Mouse (Mus musculus): ENCODE data around the gene Tuba1c.

Tuba1c gene

DNA sequence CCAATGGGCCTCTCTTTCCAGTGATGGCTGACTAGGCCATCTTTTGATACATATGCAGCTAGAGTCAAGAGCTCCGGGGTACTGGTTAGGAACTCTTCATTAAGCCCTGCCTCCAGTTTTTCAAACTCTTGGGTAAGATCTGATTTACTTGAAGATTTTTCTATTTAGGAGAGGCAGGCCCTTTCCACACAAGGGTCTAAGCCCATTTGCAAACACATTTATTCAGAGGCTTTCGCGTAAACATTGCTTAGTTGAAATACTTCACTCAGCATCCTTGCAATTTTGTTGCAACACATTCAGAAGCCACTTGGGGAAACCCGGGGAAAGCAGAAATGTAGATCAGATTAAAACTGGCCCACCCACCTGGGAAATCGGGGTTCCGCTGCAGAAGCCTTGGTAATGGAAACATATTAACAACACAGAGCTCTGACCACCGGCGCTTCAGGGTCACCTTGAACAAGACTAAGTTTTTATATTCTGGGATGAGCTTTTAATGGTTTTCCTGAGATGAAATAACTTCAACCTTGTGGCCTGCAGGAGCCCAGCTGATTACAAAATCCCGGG is 34.7 kb upstream of the Tuba1c start:
- in situ Hi-C loops (cut with MboI, MseI) = loop anchor here (5.0 kb wide), 2 partner anchors 38 to 98 kb away; partner anchors contain the start of gene Dhh (in 1 of the 2)

DNA sequence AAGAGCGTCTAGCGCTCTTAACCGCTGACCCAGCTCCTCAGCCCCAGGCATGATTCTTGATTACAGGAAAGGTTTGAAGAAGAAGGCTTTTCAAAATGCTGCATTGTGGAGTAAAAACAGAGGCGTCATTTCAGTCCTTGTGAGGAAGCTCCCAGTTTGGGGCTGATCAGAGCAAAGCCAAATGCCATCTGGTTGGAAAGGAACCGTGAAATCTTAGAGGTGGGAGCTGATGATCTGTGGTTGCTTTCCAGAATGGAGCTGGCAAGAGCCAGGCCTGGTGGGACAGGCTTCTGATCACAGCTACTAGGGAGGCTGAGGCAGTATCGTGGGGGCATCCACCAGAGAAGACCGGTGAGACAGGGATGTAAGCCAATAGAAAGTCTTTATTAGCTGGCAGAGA is 32.9 kb upstream of the Tuba1c start:
- in situ Hi-C loops (cut with MboI, MseI) = loop anchor here in 1 of 2 experiments (5.0 kb wide), 1 partner anchor 100 kb away; the partner anchor contains the start of gene Dhh

DNA sequence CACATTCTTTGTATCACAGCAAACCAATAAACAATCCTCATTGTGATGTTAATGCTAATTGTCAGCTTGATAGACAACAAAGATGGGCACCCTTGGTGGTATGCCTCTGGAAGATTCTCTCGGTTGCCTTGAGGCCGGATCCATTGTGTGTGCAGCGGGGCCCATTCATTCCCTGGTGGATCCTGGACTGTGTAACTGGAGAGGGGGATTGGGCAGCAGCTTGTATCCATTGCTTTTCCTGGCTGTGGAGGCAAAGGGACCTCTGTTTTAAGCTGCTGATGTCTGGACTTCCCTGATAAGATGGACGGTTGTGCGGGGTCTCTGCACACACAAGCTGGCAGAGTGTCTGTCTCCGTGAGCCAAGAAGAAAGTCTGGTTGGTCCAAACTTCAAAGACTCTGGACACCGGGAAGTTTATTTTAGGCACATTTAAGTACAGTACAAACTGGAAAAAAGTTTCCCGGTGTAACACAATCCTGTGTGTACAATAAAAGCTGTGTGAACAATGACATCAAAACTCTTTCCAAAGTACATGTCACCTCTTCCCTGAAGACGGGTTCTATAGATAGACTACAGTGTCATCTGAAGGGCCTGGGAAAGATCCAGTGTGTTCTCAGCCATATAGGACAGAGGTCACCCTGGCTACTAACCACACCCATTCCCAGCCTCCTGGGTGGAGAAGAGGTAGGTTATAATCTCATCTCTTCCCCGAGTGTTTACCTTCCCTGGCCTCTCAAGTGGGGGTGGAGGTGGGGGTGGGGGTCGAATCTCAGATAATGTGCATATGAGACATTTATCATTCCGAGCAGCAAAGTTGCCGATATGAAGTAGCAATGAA is 31.5 kb upstream of the Tuba1c start:
- in situ Hi-C loops (cut with MboI, MseI) = loop anchor here in 1 of 2 experiments (5.0 kb wide), 1 partner anchor 101 kb away; the partner anchor contains the start of gene Dhh

DNA sequence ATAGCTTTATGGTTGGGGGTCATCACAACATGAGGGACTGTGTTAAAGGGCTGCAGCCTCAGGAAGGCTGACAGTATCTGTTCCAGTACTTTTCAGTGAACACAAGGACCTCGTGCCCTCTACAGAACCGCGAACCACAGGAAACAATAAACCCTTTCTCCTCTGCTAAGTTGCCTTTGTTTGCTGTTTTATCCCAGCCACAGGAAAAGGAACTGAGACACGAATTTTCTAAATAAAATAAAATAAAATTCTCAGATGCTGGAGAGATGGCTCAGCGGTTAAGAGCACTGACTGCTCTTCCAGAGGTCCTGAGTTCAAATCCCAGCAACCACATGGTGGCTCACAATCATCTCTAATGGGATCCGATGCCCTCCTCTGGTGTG is 30.9 kb upstream of the Tuba1c start:
- in situ Hi-C loops (cut with MboI, MseI) = loop anchor here in 1 of 2 experiments (5.0 kb wide), 1 partner anchor 101 kb away; the partner anchor contains the start of gene Dhh

DNA sequence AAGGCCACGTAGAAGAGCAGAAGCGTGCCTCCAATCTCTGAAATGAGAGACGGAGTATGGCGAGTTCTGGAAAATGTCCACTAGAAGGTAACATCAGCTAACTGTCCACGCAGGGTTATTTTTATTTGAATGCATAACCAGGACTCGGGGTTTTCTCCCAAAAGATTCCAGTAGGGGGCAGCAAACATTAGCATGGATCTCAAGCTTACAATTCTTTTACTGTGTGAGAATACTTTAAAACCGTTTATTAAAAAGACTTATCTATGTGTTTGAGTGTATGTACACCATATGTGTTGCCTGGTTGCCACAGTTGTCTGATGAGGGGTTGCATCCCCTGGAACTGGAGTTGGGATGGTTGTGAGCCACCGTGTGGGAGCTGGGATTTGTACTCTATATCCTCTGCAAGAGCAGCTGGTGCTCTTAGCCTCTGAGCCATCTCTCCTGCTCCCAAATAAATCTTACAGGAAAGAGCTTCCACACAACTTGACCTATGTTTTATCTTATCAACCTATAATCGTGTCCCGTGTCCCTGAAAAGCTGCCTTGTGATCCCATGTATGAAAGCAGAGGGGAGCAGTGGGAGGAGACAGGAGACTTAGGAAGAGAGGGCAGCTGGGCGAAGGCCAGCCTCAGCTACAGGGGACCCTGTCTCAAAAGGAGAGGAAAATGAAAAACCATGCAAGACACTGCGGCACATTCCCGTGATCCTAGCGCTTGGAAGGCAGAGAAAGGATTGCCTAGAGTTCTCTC is 29.0 kb upstream of the Tuba1c start:
- in situ Hi-C loops (cut with MboI, MseI) = no loop called here

DNA sequence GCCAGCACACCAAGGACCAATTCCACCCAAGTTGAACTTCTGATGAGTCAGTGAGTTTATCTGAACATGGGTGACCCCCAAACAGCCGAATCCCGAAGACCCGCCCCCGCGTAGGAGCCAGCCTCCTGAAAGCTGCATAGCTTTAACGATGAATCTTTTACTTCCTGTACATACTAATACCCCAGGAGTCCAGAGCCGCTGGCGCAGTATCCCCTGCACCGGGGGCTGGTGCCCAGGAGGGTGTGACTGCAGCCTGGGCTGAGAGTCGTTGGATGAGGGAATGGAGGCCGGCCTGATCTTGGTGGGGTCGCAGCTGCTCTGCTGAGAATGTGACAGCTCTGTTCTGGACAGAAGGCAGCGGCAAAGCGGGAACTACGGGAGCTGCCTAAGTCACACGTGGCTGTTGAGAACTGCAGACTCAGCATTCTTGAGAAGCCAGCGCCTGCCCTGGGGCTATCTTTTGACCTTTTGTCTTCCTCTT is 28.2 kb upstream of the Tuba1c start:
- in situ Hi-C loops (cut with MboI, MseI) = no loop called here

DNA sequence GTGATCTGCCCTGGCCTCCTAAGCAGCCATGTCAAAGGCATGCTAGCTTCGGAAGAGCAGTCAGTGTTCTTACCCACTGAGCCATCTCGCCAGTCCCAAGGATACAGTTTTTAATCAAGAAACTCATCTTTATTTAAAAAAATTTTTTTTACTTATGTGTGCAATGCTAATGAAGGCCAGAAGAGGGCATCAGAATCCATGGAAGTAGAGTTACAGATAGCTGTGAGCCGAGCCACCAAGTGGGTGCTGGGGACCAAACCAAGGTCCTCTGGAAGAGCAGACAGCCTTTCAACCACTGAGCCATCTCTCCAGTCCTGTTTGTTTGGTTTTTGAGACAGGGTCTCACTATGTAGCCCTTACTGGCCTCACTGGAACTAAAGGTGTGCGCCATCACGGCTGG is 26.1 kb upstream of the Tuba1c start:
- in situ Hi-C loops (cut with MboI, MseI) = no loop called here

DNA sequence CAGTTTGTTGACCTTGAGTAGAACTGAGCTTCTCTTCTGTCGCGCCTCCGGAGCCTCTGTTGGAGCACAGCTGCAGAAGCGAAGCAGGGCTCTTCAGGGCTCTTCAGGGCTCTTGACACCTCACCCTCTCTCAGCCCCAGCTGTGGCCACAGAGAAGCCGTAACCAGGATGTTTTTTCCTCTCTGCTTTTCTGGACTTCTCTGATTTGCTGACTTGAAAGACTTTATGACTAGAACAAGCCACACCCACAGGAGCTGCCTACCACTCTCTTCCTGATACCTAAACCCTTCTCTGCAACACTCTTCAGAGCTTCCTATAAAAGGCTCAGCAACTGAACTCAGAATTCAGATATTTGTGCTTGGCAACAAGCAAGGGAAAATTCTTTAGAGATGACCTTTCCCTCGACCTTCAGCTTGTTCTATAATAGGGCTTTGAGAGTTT is 20.9 kb upstream of the Tuba1c start:
- in situ Hi-C loops (cut with MboI, MseI) = no loop called here

DNA sequence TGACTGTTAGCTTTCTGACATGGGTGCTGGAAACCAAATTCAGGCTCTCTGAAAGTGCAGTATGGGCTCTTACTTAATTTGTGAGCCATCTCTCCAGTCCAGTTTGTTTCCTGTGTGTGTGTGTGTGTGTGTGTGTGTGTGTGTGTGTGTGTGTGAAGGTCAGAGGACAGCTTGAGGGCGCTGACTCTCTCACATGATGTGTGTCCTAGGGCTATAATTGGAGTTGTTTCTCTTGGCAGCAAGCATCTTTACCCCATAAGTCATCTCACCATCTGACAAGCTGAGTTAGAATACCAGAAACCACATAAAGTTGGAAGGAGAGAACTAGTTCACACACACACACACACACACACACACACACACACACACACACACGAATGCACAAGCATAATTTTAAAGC is 18.8 kb upstream of the Tuba1c start:
- in situ Hi-C loops (cut with MboI, MseI) = no loop called here

DNA sequence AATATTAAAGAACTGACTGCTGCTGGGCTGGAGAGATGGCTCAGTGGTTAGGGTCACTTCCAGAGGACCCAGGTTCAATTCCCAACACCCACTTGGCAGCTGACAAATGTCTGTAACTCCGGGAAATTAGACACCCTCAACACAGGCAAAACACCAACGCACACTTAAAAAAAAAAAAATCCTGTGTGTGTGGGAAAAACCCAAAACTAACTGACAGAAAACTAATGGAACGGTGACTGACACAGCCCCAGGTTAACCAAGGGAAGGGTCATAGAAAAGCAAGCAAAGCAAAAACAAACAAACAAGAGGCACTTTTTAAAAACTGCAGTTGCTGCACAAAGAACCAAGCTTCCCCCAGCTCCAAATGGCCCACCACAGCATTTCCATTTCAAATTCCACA is 17.7 kb upstream of the Tuba1c start:
- in situ Hi-C loops (cut with MboI, MseI) = no loop called here

DNA sequence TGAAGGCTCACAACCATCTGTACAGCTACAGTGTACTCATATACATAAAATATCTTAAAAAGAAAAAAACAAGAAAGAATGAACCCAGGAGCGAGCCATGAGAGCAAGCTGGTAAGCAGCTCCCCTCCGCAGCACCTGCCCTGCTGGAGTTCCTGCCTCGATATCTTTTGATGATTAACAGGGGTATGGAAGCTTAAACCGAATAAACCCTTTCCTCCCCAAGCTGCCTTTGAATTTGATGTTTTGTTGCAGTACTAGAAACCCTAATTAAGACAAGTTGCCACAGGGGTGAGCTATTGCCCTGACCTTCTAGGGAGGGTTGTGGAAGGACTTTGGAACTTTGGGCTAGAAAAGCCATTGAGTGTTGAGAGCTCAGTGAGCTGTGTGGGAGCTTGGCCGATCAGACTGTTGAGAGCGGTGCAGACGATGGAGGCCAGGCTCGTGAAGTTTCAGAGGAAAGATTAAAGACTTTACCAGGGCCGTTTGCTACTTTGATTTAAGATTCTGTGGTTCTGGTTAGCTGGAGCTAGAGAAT is 15.1 kb upstream of the Tuba1c start:
- in situ Hi-C loops (cut with MboI, MseI) = no loop called here

DNA sequence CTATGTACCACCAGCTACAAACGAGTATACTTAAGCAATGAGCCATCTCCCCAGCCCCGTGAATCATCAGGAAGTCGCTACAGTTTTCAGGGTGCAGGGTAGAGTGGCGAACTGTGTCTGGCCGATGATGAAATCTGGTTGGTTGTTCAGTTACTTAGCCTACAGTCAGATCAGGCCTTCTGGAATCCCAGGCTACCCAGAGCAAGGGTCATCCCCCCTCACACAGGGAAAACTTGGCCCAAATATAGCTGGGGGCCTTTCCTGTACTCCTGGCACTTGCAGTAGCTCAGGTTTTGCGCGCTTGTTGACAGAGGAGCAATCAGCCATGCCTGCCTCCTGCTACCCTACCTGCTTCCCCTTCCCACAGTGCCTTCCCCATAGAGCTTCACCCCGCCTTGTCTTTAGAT is 12.3 kb upstream of the Tuba1c start:
- in situ Hi-C loops (cut with MboI, MseI) = no loop called here

DNA sequence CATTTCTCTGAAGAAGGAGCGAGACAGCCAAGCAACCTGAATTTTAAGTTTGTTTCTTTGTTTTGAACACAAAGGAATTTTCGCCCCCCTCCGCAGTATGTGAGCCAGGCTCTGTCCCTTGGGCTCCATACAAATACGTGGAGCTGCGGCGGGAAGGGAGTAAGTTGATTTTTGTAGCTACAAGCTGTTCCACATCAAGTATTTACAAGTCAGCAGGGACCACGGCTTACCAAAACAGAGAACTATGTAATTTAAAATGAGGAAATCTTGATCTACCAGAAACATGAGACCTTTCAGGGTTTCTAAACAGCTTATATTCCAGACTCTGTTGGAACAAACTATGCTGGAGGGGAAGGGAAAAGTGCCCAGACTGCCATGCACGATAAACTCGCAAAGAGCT is 11.7 kb upstream of the Tuba1c start:
- in situ Hi-C loops (cut with MboI, MseI) = no loop called here

DNA sequence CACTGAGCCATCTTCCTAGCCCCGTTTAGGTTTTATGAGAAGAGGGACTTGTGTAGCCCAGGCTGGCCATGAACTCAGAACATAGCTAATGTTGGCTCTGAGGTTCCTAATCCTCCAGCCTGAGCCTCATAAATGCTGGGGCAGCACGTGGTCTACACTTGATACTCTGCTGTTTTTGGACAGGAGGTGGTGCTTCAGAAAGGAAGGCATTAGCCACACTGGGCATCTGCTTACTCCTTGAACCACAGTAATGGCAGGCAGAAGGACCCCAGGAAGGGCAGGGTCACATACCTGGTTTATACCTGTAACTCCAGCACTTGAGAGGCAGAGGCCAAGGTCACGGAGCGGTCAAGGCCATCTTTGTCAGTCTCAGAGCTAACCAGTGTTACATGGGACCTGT is 11.1 kb upstream of the Tuba1c start:
- in situ Hi-C loops (cut with MboI, MseI) = no loop called here

DNA sequence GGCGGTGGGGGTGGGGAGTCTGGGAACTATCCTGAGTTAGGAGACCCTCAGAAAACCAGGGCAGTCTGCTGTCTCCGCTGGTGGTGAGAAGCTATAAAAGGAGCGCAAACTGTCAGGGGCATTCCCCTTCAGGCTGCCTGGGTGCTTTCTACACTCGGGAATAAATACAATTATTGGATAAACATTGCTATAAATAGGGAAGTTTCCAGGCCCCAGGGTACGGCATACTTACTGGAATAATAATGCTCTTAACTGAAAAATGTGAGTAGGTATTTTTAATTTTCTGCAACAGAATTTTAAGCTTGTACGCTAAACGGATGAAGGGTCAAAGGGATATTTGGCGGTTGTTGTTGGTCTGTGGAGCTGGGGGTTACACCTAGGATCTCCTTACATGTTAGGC is 10.3 kb upstream of the Tuba1c start:
- in situ Hi-C loops (cut with MboI, MseI) = no loop called here

DNA sequence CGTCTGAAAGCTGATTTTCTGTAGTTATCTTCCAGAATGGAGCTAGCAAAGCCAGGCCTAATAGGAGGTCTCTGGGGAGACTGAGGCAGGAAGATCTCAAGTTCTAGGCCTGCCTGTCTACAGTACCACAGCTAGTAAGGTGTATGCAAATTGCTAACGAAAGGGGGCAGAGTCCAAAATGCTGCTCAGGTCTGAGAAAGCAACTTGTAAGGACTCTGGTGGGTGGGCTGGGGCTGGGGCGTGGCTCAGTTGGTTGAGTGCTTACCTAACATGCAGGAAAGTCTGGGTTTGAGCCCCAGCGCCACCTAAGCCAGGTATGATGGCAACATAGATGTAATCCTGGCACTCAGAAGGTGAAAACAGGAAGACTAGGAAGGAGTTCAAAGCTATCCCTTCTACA is 9.5 kb upstream of the Tuba1c start:
- in situ Hi-C loops (cut with MboI, MseI) = no loop called here

DNA sequence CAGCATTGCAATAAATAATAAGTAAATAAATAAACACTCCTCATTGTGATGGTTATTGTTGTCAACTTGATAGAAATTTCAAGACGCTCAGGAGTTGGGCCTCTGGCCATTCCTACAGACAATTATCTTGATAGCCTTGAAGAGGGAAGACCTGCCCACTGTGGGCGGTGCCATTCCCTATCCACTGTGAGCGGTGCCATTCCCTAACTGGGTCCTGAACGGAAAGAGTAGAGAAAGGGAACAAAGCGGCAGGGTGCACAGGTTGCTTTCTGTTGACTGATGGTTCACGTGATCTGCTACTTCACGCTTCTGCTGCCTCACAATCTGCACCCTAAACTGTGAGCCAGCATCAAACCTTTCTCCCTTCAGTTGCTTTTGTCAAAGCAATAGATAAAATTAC is 8.4 kb upstream of the Tuba1c start:
- in situ Hi-C loops (cut with MboI, MseI) = no loop called here

DNA sequence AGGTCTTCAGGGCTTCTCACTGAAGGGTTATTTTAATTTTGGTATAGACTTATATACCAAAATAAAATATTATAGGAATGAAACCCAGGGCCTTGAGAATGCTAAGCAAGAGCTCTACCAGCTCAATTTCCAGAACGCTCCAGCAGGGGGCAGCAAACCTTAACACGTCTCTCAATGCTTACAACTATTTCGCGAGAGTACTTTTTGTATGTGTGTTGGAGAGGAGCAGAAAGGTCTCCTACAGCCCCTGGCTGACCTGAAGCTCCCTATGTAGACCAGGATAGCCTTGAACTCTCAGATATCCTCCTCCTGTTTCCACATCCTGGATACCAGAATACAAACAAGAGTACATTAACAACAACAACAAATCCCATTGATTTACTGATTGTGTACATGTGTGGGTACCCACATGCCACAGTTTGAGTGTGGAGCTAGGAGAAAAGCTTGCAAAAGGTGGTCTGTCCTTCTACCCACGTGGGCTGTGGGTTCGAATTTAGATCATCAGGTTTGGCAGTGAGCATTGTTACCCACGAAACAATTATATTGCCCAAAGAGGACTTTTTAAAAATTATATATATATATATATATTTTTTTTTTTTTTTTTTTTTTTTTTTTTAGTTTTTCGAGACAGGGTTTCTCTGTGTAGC is 4.9 kb upstream of the Tuba1c start:
- in situ Hi-C loops (cut with MboI, MseI) = no loop called here

DNA sequence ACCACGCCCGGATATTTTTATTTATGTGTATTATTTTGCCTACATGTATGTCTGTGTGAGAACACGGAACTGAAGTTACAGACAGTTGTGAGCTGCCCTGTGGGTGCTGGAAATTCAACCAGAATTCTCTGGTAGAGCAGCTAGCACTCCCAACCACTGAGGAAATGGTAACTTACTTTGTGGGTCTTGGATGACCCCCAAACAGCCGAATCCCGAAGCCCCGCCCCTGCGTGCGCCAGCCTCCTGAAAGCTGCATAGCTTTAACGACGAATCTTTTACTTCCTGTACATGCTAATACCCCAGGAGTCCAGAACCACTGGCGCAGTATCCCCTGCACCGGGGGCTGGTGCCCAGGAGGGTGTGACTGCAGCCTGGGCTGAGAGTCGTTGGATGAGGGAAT is 4.3 kb upstream of the Tuba1c start:
- in situ Hi-C loops (cut with MboI, MseI) = no loop called here

DNA sequence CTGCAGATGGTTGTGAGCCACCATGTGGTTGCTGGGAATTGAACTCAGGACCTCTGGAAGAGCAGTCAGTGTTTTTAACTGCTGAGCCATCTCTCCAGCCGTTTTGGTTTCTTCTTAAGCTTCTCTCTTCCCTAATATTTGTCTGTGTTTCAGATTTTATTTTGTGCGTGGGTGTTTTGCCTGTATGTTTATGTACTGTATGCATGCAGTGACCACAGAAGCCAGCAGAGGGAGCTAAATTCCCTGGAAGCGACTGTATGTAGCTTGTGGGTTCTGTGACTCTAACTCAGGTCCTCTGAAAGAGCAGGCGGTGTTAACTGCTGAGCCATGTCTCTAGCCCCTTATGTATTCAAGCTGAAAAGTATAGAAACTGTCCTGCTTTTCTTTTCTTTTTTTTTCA is 3.4 kb upstream of the Tuba1c start:
- in situ Hi-C loops (cut with MboI, MseI) = no loop called here

DNA sequence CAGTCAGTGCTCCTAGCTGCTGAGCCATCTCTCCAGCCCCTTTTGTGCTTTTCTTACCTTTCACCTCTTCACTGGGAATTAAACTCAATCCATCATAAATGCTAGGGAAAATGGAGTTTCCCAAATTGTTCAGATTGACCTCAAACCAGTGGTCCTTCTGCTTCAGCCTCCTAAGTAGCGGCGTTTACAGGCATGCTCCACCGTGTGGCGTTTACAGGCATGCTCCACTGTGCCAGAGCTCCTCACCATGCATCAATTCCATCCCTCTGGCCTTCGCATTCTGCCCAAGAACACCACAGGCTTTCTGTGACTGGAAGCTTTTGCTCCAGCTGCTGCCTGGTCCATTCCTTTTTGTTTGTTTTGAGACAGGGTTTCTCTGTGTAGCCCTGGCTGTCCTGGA is 2.6 kb upstream of the Tuba1c start:
- in situ Hi-C loops (cut with MboI, MseI) = no loop called here
